Mouse (Mus musculus) embryonic fibroblast, embryonic 13.5 days (primary cell): ENCODE measurements around the gene Spag16. TPM values are rescaled to one million over a fixed set of nuclear protein-coding genes. Genes with fewer than 3 reads are reported as not detected.
A peak's percentile ranks its signal among the peaks of the same experiment; 100 is the strongest.

ENCODE experiments used
- H3K27ac ChIP-seq: 2 replicates; pipeline ENCODE4 v1.5.1; 2012; ENCODE audit warnings: low read length, control low read depth, inconsistent platforms; ENCODE audit not compliant: insufficient read depth
- H3K4me1 ChIP-seq: 2 replicates; pipeline ENCODE4 v1.6.1; 2011; ENCODE audit warnings: low read length; ENCODE audit not compliant: control insufficient read depth, insufficient read depth
- H3K4me3 ChIP-seq: 2 replicates; pipeline ENCODE4 v1.5.1; 2011; ENCODE audit warnings: mild to moderate bottlenecking, control low read depth, low read length; ENCODE audit not compliant: insufficient read depth
- CTCF ChIP-seq: IDR thresholded peaks from 2 replicates; pipeline ENCODE4 v1.5.1; 2011; ENCODE audit warnings: mild to moderate bottlenecking, control low read depth, low read length, moderate library complexity, borderline replicate concordance; ENCODE audit not compliant: insufficient read depth
- POLR2A ChIP-seq: IDR thresholded peaks from 2 replicates; pipeline ENCODE4 v1.6.1; 2011; ENCODE audit warnings: low read depth, mild to moderate bottlenecking, control low read depth, low read length, moderate library complexity
- polyA plus RNA-seq: library from polyadenylated mRNA; stranded (reverse); fragments of >200 nt; gene quantifications from 2 replicates; pipeline ENCODE4 v1.2.4, GENCODE M21; 2011; ENCODE audit warnings: low read depth; ENCODE audit not compliant: missing spikeins, insufficient read length

Gene Spag16
- polyA plus RNA-seq, 1 experiment = not detected

DNA sequence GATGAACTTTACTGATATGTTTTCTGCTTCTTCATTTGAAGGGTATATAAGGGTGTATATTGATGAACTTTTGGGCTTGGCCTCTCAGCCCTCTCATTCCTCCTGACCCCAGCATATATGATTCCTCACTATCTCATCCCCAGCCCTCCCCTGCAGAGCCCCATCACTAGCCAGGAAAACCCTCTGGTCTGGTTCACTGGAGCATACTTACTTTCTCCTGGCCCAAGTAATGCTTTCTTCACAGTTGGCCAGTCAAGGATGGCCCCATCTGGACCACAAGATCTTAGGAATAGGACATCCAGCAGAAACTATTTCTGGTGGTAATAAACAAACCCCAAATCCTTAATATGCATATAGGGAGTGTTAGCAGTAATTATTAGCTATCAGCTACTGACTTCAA is 527.2 kb downstream of the Spag16 start:
- Histone ChIP-seq H3K4me1 (no peaks in the 10 kb centered on the region), H3K4me3 (no peak overlapping the region), H3K27ac (no peak overlapping the region)
- TF ChIP-seq POLR2A = no peak
- no peak for TF ChIP-seq CTCF

DNA sequence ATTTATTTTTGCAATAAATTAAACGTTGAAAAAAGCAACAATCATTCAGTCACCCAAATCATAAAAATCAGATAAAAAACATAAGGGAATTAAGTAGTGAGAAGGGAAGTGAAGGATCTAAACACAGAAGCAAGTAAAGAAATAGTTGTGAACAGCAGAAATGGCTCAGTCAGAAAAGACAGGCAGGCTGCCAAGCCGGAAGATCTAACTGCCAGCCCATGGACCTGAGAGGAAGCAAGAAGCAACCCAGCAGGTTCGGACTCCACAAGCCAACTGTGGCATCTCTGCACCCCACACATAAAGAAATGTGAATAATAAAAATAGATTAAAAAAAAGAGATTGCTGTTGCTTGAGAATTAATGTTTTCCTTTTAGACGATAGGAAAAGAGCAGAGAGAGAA is 545.0 kb downstream of the Spag16 start:
- Histone ChIP-seq H3K4me1 (no peaks in the 10 kb centered on the region), H3K4me3 (no peak overlapping the region)

DNA sequence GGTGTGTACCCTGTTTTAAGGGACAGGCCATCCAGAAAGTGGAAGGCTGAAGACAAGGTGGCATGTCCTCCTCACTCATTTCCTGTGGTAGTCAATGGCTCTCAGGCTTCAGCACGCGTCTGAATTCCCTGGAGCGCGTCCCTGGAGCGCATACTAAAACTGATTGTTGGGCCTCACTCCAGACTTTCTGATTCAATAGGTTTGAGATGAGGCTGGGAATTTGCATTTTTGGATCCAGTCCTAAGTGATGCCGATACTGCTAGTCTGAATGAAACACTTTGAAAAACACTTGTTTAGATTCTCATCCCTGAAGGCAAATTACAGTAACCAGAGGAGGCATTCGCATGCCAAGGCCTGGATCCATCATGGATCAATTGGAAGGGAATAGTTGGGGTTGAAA is 553.3 kb downstream of the Spag16 start:
- Histone ChIP-seq H3K4me3 (no peak overlapping the region), H3K27ac (no peak overlapping the region), H3K4me1 (no peaks in the 10 kb centered on the region)
- TF ChIP-seq POLR2A (no peak), CTCF (no peak)

More for the DNA sequence above, 545.0 kb downstream of the Spag16 start:
- TF ChIP-seq POLR2A (no peak), CTCF (no peak)
- H3K27ac ChIP-seq = no peak overlapping the region

DNA sequence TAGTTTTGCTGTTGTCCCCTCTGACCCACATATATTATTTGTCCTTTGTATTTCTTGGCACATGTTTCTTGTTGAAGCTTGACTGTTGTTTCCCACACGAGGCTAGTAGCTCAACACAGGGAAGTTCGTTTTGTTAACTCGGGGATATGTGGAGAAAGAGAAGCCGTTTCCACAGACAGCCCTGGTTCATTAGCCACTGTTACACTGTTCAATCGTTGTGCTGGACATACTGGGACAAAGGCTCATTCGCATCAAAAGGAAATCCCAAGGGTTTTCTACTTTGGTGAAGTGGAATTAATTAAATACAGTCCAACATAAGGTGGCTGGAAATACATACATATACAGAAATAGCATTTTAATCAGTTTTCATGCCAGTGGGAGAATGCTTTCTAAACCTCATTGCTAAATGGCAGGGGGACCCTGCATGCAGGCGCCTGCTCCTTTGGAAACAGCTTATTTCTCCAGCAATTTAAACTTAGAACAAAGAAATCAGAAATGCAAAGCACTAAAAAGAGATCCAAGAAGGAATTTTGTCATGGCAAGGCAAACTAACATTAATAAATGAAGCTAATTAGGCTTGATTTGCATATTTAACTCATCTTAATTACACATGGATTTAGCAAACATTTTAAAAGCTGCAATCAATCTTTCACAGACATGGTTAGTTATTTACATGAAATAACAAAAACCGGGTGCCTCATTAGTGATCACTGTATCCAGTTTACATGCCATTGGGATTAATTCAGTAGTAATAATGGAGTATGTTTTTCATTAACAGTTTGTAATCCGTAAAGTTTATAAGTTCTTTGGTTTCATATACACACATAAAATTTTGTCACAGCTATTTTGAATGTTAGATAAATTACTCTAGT is 615.7 kb downstream of the Spag16 start:
- no peak for TF ChIP-seq POLR2A
- TF ChIP-seq CTCF = no peak
- Histone ChIP-seq H3K4me1 (no peaks in the 10 kb centered on the region), H3K27ac (no peak overlapping the region), H3K4me3 (no peak overlapping the region)

DNA sequence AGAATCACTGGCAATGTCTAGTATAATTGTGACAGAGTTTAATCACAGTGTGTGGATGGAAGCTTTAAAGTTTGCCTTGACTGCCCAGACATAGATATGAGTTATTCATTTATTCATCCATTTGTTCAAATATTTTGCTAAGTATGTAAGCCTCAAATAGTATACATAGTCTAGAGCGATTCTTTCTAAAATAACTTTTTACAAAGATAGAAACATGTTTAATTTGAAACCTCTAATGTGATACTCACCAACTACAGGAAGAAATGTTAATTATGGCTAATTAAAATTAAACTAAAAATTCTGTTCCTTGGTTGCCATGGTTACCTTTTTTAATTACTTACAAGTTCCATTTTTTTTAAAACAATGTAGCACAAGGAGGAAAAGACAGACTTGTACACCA is 653.1 kb downstream of the Spag16 start:
- TF ChIP-seq POLR2A (no peak), CTCF (no peak)
- no peak overlapping the region for H3K4me3 ChIP-seq
- no peak overlapping the region for H3K27ac ChIP-seq
- H3K4me1 ChIP-seq = no peaks in the 10 kb centered on the region

DNA sequence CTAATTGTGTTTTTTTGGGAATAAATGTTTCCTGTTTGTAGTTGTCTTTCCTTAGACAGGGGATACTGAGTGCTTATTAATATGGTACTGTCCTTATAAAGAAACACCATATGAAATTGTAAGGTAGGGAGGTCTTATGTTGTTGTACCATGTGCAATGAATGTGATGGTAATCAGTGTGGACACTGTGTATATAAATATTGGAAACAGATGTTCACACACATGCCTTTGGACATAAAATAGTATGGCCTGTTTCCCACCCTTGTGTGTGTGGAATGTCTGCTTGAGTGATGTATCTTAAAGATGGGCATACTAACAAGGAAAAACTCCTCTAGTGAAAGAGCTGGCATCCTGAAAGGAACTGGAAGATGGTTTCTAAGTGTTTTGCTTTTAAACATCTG is 692.1 kb downstream of the Spag16 start:
- TF ChIP-seq CTCF = no peak
- TF ChIP-seq POLR2A = no peak
- H3K4me1 ChIP-seq = no peaks in the 10 kb centered on the region
- no peak overlapping the region for H3K4me3 ChIP-seq
- no peak overlapping the region for H3K27ac ChIP-seq

DNA sequence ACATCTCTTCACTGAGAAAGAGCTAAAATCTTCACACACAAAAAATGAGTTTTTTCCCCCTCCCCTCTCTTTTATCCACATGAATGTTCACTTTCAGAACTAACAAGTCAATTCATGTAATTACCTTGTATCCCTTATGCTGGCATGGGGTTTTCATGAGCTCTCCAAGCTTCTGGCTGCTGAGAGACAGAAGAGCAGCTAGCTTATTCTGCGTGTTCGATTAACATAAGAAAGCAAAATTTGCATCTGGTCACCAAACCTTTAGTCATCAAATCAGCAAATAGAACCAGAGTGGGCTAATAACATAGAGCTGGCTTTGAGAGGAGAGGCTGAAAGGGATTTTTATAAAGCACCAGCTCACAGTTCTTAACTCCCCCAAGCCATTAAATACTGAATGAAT is 700.4 kb downstream of the Spag16 start:
- Histone ChIP-seq H3K27ac (no peak overlapping the region), H3K4me3 (no peak overlapping the region), H3K4me1 (no peaks in the 10 kb centered on the region)
- TF ChIP-seq POLR2A = no peak
- TF ChIP-seq CTCF = no peak

DNA sequence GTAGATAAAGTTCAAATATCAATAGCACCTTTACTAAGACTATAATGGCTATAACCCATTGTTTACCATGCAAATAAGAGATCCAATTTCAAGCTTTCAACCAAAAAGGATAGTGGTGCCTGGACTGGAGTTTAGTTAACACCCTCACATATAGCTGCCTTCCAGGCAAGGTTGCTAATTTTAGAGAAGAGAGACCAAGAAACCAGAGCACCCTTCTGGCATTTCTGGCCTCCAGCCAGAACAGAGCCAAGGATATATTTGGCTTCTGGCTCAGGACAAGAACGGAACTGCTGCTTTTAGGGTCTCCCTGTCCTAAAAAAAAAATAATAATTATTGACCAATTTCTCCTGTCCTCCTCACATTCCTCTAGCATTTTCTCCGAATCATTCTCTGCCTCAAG is 703.0 kb downstream of the Spag16 start:
- Histone ChIP-seq H3K4me1 (no peaks in the 10 kb centered on the region), H3K4me3 (no peak overlapping the region), H3K27ac (no peak overlapping the region)
- TF ChIP-seq CTCF (no peak), POLR2A (no peak)

DNA sequence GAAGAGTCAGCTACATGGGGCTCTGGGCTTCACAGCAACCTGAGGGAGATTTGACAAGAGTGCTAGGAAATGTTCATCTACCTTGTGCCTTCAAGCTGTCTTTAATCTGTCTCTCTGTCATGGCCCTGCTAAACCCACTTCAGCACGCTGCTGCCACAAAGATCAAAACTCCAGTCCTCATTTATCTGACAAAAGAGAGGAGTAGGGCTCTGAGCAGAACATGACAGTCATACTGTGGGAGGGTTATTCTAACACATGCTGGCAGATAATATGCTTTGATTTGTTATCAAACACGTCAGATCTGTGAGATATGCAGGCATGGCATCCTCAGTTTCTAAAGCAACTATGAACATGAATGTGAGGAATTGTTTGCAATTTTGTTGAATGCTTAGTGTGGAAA is 725.1 kb downstream of the Spag16 start:
- Histone ChIP-seq H3K4me1 (no peaks in the 10 kb centered on the region), H3K27ac (no peak overlapping the region), H3K4me3 (no peak overlapping the region)
- no peak for TF ChIP-seq CTCF

DNA sequence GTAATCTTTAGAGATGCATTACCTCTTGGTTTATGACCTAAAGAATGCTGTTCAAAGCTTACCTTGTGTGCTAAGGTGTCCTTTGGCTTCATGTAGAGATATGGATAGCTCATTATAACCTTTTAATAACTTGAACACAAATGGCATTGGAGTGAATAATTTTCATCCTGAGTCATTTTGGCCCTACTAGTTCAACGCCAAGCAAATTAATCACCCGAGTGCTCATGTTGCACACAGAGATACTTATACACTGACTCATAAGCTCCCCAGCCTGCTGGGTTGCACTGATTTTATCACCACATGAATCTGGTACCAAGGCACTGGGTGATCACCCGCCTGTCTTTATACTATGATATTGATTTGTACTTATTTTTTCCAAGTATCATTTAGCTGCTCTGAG is 795.0 kb downstream of the Spag16 start:
- TF ChIP-seq POLR2A (no peak), CTCF (no peak)

More for the DNA sequence above, 795.0 kb downstream of the Spag16 start:
- Histone ChIP-seq H3K27ac (peak overlapping the region; percentile 61), H3K4me1 (no peaks in the 10 kb centered on the region), H3K4me3 (no peak overlapping the region)
